Comparison of ENCODE assay signal across 9 mouse cellular contexts in genomic region chr9:111311031-111311842, GRCm38 (mm10). TPM values are rescaled to one million over a fixed set of nuclear protein-coding genes. Genes with fewer than 3 reads are reported as not detected.
DNase-seq lines count a peak whose midpoint lies in the region; ATAC-seq and TF ChIP-seq lines count a peak whose summit lies in the region.
"Had no signal": no experiment of that assay in that cellular context is flagged by ENCODE, and none has a peak within 500 bp of the region (broad histone marks: within the 10 kb centered on the region; RNA-seq: fewer than 3 reads in every experiment).

Gene Trank1 (plus strand): TSS chr9:111311739.

- H3K4me3 ChIP-seq in kidney, adult 2 months (ENCODE audit: insufficient read depth, low read depth, low read length): peak within 1 kb of the TSS; percentile 35; the same call in 1 of the 2 replicates
- H3K4me3 ChIP-seq in embryonic facial prominence, embryonic 13.5 days: peak within 1 kb of the TSS; percentile 56
- peak within 1 kb of the TSS; percentile 54 for H3K4me3 ChIP-seq in hindbrain, embryonic 12.5 days
- H3K4me3 ChIP-seq in limb, embryonic 11.5 days (ENCODE audit: low read depth, low read length): peak within 1 kb of the TSS; percentile 43
- H3K4me3 ChIP-seq in olfactory bulb, adult 2 months (ENCODE audit: insufficient read depth, low read depth, low read length): peak within 1 kb of the TSS; percentile 64

- 0 out of 2 replicates have a peak, but pooled peaks have one; percentile 26 for ATAC-seq in embryonic facial prominence, embryonic 13.5 days (ENCODE audit: insufficient number of reproducible peaks, insufficient read depth, low FRiP score, low TSS enrichment, low read depth)
- ATAC-seq in hindbrain, embryonic 12.5 days (ENCODE audit: low FRiP score): peak; percentile 63
- ATAC-seq in limb, embryonic 11.5 days (ENCODE audit: insufficient number of reproducible peaks, low FRiP score, low TSS enrichment, low read depth): 0 out of 2 replicates have a peak, but pooled peaks have one; percentile 47

- H3K27ac ChIP-seq in kidney, adult 2 months (ENCODE audit: insufficient read depth, low read depth, low read length): no peak within 1 kb of the TSS
- no peak within 1 kb of the TSS for H3K27ac ChIP-seq in embryonic facial prominence, embryonic 13.5 days
- H3K27ac ChIP-seq in hindbrain, embryonic 12.5 days: no peak within 1 kb of the TSS
- H3K27ac ChIP-seq in limb, embryonic 11.5 days (replicated peaks; ENCODE audit: low read depth, low read length): no peak within 1 kb of the TSS
- peak within 1 kb of the TSS; percentile 77 for H3K27ac ChIP-seq in olfactory bulb, adult 2 months (ENCODE audit: insufficient read depth, low read depth, low read length)

- peak within 1 kb of the TSS; percentile 64 for H3K9ac ChIP-seq in embryonic facial prominence, embryonic 13.5 days
- peak within 1 kb of the TSS; percentile 56 for H3K9ac ChIP-seq in hindbrain, embryonic 12.5 days
- H3K9ac ChIP-seq in limb, embryonic 11.5 days (ENCODE audit: low read length): peak within 1 kb of the TSS; percentile 30; the same call in 1 of the 2 replicates

- DNase-seq in kidney, adult 2 months: no peak
- no peak for DNase-seq in kidney, adult 9 months
- DNase-seq in adrenal gland, adult 18-20 months (ENCODE audit: low spot score in 2 of 2): peak; percentile 62 to 73
- DNase-seq in limb, embryonic 11.5 days (ENCODE audit: low spot score): peak; percentile 46
- DNase-seq in natural killer cell, adult 2 months (ENCODE audit: low spot score in 2 of 2): no peak

- 9% methylated on average over 72 of the region's 72 CpGs for WGBS in kidney, adult 2 months
- WGBS in embryonic facial prominence, embryonic 13.5 days: 7% methylated on average over 72 of the region's 72 CpGs
- 9% methylated on average over 68 of the region's 72 CpGs for WGBS in hindbrain, embryonic 12.5 days
- 13% methylated on average over 55 of the region's 72 CpGs for WGBS in limb, embryonic 11.5 days
- 6% methylated on average over 71 of the region's 72 CpGs for WGBS in olfactory bulb, adult 2 months

- H3K36me3 ChIP-seq in kidney, adult 2 months (ENCODE audit: control insufficient read depth, insufficient read depth, low read length): no peaks in the 10 kb centered on the region
- H3K36me3 ChIP-seq in embryonic facial prominence, embryonic 13.5 days: no peaks in the 10 kb centered on the region
- no peaks in the 10 kb centered on the region for H3K36me3 ChIP-seq in hindbrain, embryonic 12.5 days
- no peaks in the 10 kb centered on the region for H3K36me3 ChIP-seq in limb, embryonic 11.5 days (ENCODE audit: control insufficient read depth, insufficient read depth, low read length)

- peak within 1 kb of the TSS; percentile 93 for H3K4me2 ChIP-seq in embryonic facial prominence, embryonic 13.5 days
- H3K4me2 ChIP-seq in hindbrain, embryonic 12.5 days (replicated peaks): peak within 1 kb of the TSS; percentile 96
- H3K4me2 ChIP-seq in limb, embryonic 11.5 days (ENCODE audit: low read depth, severe bottlenecking): peak within 1 kb of the TSS; percentile 71

- no peaks in the 10 kb centered on the region; the same call in 1 of the 2 replicates for H3K4me1 ChIP-seq in kidney, adult 2 months (ENCODE audit: control insufficient read depth, insufficient read depth, low read length)
- H3K4me1 ChIP-seq in embryonic facial prominence, embryonic 13.5 days: peaks cover 17% of the 10 kb centered on the region
- H3K4me1 ChIP-seq in hindbrain, embryonic 12.5 days: peaks cover 14% of the 10 kb centered on the region
- H3K4me1 ChIP-seq in limb, embryonic 11.5 days (ENCODE audit: control insufficient read depth, insufficient read depth, low read length): peaks cover 7% of the 10 kb centered on the region
- H3K4me1 ChIP-seq in olfactory bulb, adult 2 months (ENCODE audit: control insufficient read depth, insufficient read depth, low read length): peaks cover 7% of the 10 kb centered on the region; the same call in 1 of the 2 replicates

- H3K27me3 ChIP-seq in kidney, adult 2 months (replicated peaks; ENCODE audit: control insufficient read depth, insufficient read depth, low read length): peaks cover 12% of the 10 kb centered on the region
- H3K27me3 ChIP-seq in embryonic facial prominence, embryonic 13.5 days: peaks cover 66% of the 10 kb centered on the region
- peaks cover 62% of the 10 kb centered on the region for H3K27me3 ChIP-seq in hindbrain, embryonic 12.5 days
- H3K27me3 ChIP-seq in limb, embryonic 11.5 days (ENCODE audit: control insufficient read depth, insufficient read depth, low read length): peaks cover 40% of the 10 kb centered on the region

- H3K9me3 ChIP-seq in embryonic facial prominence, embryonic 13.5 days: peaks cover 8% of the 10 kb centered on the region
- H3K9me3 ChIP-seq in hindbrain, embryonic 12.5 days (replicated peaks): peaks cover 8% of the 10 kb centered on the region
- no peaks in the 10 kb centered on the region; the same call in 1 of the 2 replicates for H3K9me3 ChIP-seq in limb, embryonic 11.5 days (ENCODE audit: control insufficient read depth, low read length)

- no peak for TF ChIP-seq POLR2A in kidney, adult 2 months (IDR thresholded peaks at IDR 0.05; ENCODE audit: low read depth, low read length)
- peak; percentile 56; the same call in 1 of the 2 replicates for TF ChIP-seq POLR2A in olfactory bulb, adult 2 months (IDR thresholded peaks at IDR 0.05; ENCODE audit: insufficient read depth, low read depth, low read length)

- TF ChIP-seq CTCF in kidney, adult 2 months (conservative IDR thresholded peaks at IDR 0.05; ENCODE audit: insufficient read depth, insufficient read length, low read depth, low read length): no peak
- TF ChIP-seq CTCF in olfactory bulb, adult 2 months (IDR thresholded peaks at IDR 0.05; ENCODE audit: insufficient read depth, low read depth, low read length): no peak

RNA-seq across cellular contexts. Expression of gene Trank1, which starts in this region (rescaled TPM):
- polyA plus RNA-seq in kidney, adult 2 months (2012; rRNA removed): 0.13 and 0.22 TPM in 2 replicates
- 100 to 1,000 TPM in 1 of 2 experiments, 10 to 100 TPM in 1; 47.6 to 122 TPM for total RNA-seq in adrenal gland, adult 18-20 months (2021)
- polyA plus RNA-seq in embryonic facial prominence, embryonic 13.5 days (2015; fragmentation: Nextera tagmentation; extraction: Ambion mirVana): 0.44 and 0.49 TPM in 2 replicates
- polyA plus RNA-seq in hindbrain, embryonic 12.5 days (2016; fragmentation: Nextera tagmentation; extraction: Ambion mirVana): 1.3 TPM in 2 replicates
- polyA plus RNA-seq in limb, embryonic 11.5 days (2014; fragmentation: Nextera tagmentation; extraction: Ambion mirVana): 0.08 TPM in 1 of 2 replicates, not detected in the other
- 43.4 and 47.9 TPM in 2 replicates for polyA plus RNA-seq in olfactory bulb, adult 2 months (2012; ENCODE audit: insufficient read depth, insufficient read length, low replicate concordance, missing spikeins)
- total RNA-seq: MEL had no signal

Comparison
In these comparisons a context has a peak if more than half of its experiments do, and no peak if none do; other contexts are left out.
1. RNA of gene Trank1 (polyA plus RNA-seq): 43.4 to 47.9 TPM in olfactory bulb, adult 2 months; 1.3 TPM in hindbrain, embryonic 12.5 days, 0.44 to 0.49 TPM in embryonic facial prominence, embryonic 13.5 days, 0.13 to 0.22 TPM in kidney, adult 2 months and 0.08 TPM in limb, embryonic 11.5 days; every median in the first group is over 10 times any median in the second.
2. Peak in ATAC-seq, H3K4me3 ChIP-seq, H3K9ac ChIP-seq and H3K4me2 ChIP-seq in embryonic facial prominence, embryonic 13.5 days; RNA of the gene not detected or under 1 TPM.
3. Peak in DNase-seq, ATAC-seq, H3K4me3 ChIP-seq, H3K9ac ChIP-seq and H3K4me2 ChIP-seq in limb, embryonic 11.5 days; RNA of the gene not detected or under 1 TPM.
4. DNase-seq: peak in adrenal gland, adult 18-20 months (2 of 2); none in kidney, adult 2 months (single experiment), kidney, adult 9 months (single experiment) and natural killer cell, adult 2 months (0 of 2).
5. Peak in every context shown above with its lines, with median percentiles within 50 percentile points of each other: H3K4me3 ChIP-seq, ATAC-seq, H3K4me2 ChIP-seq and H3K9ac ChIP-seq.